Mouse (Mus musculus): Measurements from ENCODE around the gene Hoxd10. TPM values are rescaled to one million over a fixed set of nuclear protein-coding genes. Genes with fewer than 3 reads are reported as not detected.

Gene Hoxd10
- total and polyA plus RNA-seq, 3 experiments = not detected

DNA sequence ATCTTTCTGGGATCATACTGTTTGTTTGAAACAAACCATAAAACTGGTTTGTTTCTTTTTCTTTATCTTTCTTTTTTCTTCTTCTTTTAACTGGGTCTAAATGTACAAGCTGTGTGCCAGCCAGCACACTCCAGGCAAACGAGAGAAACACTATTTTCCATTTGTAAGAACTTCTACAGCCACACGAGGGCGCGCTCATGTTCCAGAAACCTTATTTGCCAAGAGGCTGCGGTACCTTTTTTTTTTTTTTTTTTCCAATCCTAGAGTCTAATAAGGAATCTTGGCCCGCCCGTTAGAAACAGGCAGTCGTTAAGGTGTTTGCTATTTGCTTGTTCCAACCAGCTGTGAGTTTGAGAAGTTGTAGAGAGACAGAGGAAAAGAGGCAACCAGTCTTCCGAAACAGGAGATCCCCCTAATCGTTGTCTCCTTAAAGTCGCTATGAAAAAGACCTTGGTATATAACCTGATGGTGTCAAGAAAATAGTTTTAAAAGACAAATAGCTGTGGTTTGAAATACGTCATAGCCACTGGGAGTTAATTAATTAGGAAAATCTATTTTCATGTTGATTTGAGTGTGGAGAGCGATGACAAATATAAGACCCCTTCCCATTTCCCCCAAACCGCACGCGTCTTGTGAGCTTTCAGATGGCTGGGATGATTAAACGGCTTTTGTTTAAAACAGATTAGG lies 5.3 kb upstream of the Hoxd10 start:
- peak; percentile 41 for DNase-seq (ENCODE audit: extremely low read depth)
- no peaks in the 10 kb centered on the region for H3K27me3 ChIP-seq (replicated peaks)
- TF ChIP-seq SMC3 (IDR thresholded peaks at IDR 0.05; ENCODE audit: low read depth, low read length) (peak; percentile 34), ZC3H11A (IDR thresholded peaks at IDR 0.05; ENCODE audit: low read depth, low read length) (no peak), IRF4 (IDR thresholded peaks at IDR 0.05; ENCODE audit: low read depth, low read length) (no peak), ZNF384 (IDR thresholded peaks at IDR 0.05; ENCODE audit: low read depth, low read length) (peak; percentile 88), KAT2A (IDR thresholded peaks at IDR 0.05; ENCODE audit: insufficient replicate concordance, low read length) (no peak), CTCF (conservative IDR thresholded peaks at IDR 0.05 in 1 of 2, IDR thresholded peaks at IDR 0.05 in 1 of 2; ENCODE audit: low read depth in 2 of 2, low read length in 2 of 2) (peak in 1 of 2 experiments; percentile 57; a peak in 2 of 4 replicates)

DNA sequence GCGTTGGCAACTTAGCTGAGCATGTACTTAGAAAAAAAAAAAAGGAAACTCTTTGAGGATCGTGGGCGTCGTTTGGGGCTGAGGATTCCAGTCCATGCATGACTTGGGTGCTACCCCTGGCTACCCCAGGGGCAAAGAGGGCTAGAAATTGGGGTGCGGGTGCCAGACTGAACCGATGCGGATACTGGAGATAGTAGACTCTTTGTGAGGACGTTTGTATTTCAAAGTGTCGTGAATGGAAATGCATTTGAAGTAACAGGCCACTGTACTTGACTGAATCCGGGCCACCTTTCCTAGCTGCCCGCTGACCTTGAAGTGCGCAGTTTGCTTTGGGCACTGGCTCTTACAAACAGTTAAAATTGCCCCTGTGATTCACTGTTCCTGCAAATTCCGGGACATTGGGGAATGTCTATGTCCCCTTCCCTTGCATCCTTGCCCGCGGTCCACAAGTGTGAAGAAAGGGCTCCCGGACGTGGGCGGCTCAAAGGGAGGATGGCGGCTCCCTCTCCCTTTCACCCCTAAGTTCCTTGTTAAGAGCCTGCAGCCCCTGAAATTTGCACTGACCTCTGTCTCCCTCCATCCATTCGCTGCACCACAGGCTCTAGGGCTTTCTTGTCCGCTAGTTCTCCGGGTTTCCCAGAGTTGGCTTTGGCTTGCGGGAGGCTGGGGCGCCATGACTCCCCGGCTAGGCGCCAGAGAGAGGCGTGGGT lies 4.6 kb upstream of the Hoxd10 start:
- Histone ChIP-seq H3K36me3 (replicated peaks in 1 of 2; ENCODE audit: control insufficient read depth in 1 of 2, insufficient read depth in 1 of 2, low read length in 1 of 2) (no peaks in the 10 kb centered on the region), H3K79me2 (replicated peaks; ENCODE audit: control insufficient read depth, extremely low read depth, insufficient read depth, poor library complexity, severe bottlenecking) (no peaks in the 10 kb centered on the region), H3K4me1 (ENCODE audit: control insufficient read depth in 1 of 2, insufficient read depth in 2 of 2) (no peaks in the 10 kb centered on the region), H3K27me3 (replicated peaks) (no peaks in the 10 kb centered on the region), H3K4me3 (replicated peaks in 1 of 3; ENCODE audit: low read depth in 2 of 3, low read length in 2 of 3, poor library complexity in 1 of 3) (no peak overlapping the region), H3K9ac (ENCODE audit: insufficient read depth, low read depth) (no peak overlapping the region), H3K9me3 (replicated peaks; ENCODE audit: low read length) (peaks cover 22% of the 10 kb centered on the region), H3K27ac (ENCODE audit: insufficient read depth, low read depth) (no peak overlapping the region), H3K4me2 (ENCODE audit: insufficient read depth, low read depth, poor library complexity, severe bottlenecking) (no peak overlapping the region)
- DNase-seq (ENCODE audit: extremely low read depth) = no peak
- in situ Hi-C loops (cut with MboI; ENCODE audit: low pct_ligation_motif_present, low pct_unique_long_range_greater_than_20kb, low sequenced_read_pairs) (loop anchor here (25.0 kb wide), 1 partner anchor 625 kb away; no protein-coding TSS in a partner anchor), dilution Hi-C loops (cut with MboI; ENCODE audit: extremely low pct_ligation_motif_present, extremely low pct_unique_long_range_greater_than_20kb, low sequenced_read_pairs) (no loop called here)
- no peak for TF ChIP-seq JUND (conservative IDR thresholded peaks at IDR 0.05; ENCODE audit: low read depth, low read length)
- TF ChIP-seq JUN (IDR thresholded peaks at IDR 0.05; ENCODE audit: insufficient read depth, low read depth, low read length) = no peak
- TF ChIP-seq ZNF384 (IDR thresholded peaks at IDR 0.05; ENCODE audit: low read depth, low read length) = no peak
- no peak for TF ChIP-seq MAX (IDR thresholded peaks at IDR 0.05; ENCODE audit: low read length)
- no peak for TF ChIP-seq NELFE (IDR thresholded peaks at IDR 0.05; ENCODE audit: low read depth, low read length)
- no peak for TF ChIP-seq ZC3H11A (IDR thresholded peaks at IDR 0.05; ENCODE audit: low read depth, low read length)
- no peak for TF ChIP-seq POLR2A (IDR thresholded peaks at IDR 0.05; ENCODE audit: low read depth, low read length)
- no peak for TF ChIP-seq RCOR1 (conservative IDR thresholded peaks at IDR 0.05; ENCODE audit: low read depth, low read length)
- TF ChIP-seq KAT2A (IDR thresholded peaks at IDR 0.05; ENCODE audit: insufficient replicate concordance, low read length) = no peak

More for the DNA sequence above, 5.3 kb upstream of the Hoxd10 start:
- no peak overlapping the region for H3K27ac ChIP-seq (ENCODE audit: insufficient read depth, low read depth)
- H3K4me3 ChIP-seq (replicated peaks in 1 of 3; ENCODE audit: low read depth in 2 of 3, low read length in 2 of 3, poor library complexity in 1 of 3) = no peak overlapping the region
- dilution Hi-C loops (cut with MboI; ENCODE audit: extremely low pct_ligation_motif_present, extremely low pct_unique_long_range_greater_than_20kb, low sequenced_read_pairs) (no loop called here), in situ Hi-C loops (cut with MboI; ENCODE audit: low pct_ligation_motif_present, low pct_unique_long_range_greater_than_20kb, low sequenced_read_pairs) (loop anchor here (25.0 kb wide), 1 partner anchor 626 kb away; no protein-coding TSS in a partner anchor)
- H3K9me3 ChIP-seq (replicated peaks; ENCODE audit: low read length) = peaks cover 21% of the 10 kb centered on the region
- H3K4me2 ChIP-seq (ENCODE audit: insufficient read depth, low read depth, poor library complexity, severe bottlenecking) = no peak overlapping the region
- H3K79me2 ChIP-seq (replicated peaks; ENCODE audit: control insufficient read depth, extremely low read depth, insufficient read depth, poor library complexity, severe bottlenecking) = no peaks in the 10 kb centered on the region
- H3K4me1 ChIP-seq (ENCODE audit: control insufficient read depth in 1 of 2, insufficient read depth in 2 of 2) = no peaks in the 10 kb centered on the region
- H3K9ac ChIP-seq (ENCODE audit: insufficient read depth, low read depth) = no peak overlapping the region
- no peaks in the 10 kb centered on the region for H3K36me3 ChIP-seq (replicated peaks in 1 of 2; ENCODE audit: control insufficient read depth in 1 of 2, insufficient read depth in 1 of 2, low read length in 1 of 2)
